Mouse (Mus musculus): ENCODE measurements around the gene Ms4a12.
"Not testable (repeated sequence)": the region's sequence is repeated elsewhere in the genome, so short reads cannot be mapped to it uniquely, and the experiment has no call there.

The Ms4a12 gene

GRCm38 (mm10) chr19:11232348-11232747 lies at the start of gene Ms4a12:
Ms4a12 (minus strand) TSS chr19:11232448.
- DNase-seq = no peak

GRCm38 (mm10) chr19:11280223-11280622 lies 48.0 kb upstream of the Ms4a12 start:
- no peak for DNase-seq

GRCm38 (mm10) chr19:11276431-11276830 lies 44.2 kb upstream of the Ms4a12 start:
- DNase-seq = no peak

GRCm38 (mm10) chr19:11266956-11267355 lies 34.7 kb upstream of the Ms4a12 start:
- no peak for DNase-seq

- no peak for DNase-seq
Observed at GRCm38 (mm10) chr19:11266052-11266845, 34.0 kb upstream of the Ms4a12 start, which contains the start of gene Ms4a1. Ms4a1 (minus strand) TSS chr19:11266241.

GRCm38 (mm10) chr19:11264602-11265185 lies 32.4 kb upstream of the Ms4a12 start:
- no peak for DNase-seq

- no peak for DNase-seq
Observed at GRCm38 (mm10) chr19:11263549-11263948, 31.3 kb upstream of the Ms4a12 start.

- not testable (repeated sequence) for DNase-seq
Observed at GRCm38 (mm10) chr19:11262932-11263331, 30.7 kb upstream of the Ms4a12 start.

GRCm38 (mm10) chr19:11261522-11261921 lies 29.3 kb upstream of the Ms4a12 start:
- DNase-seq = no peak

GRCm38 (mm10) chr19:11244230-11244629 lies 12.0 kb upstream of the Ms4a12 start:
- DNase-seq = no peak

GRCm38 (mm10) chr19:11242560-11242959 lies 10.3 kb upstream of the Ms4a12 start:
- no peak for DNase-seq

- DNase-seq = no peak
Observed at GRCm38 (mm10) chr19:11235820-11236219, 3.6 kb upstream of the Ms4a12 start.

GRCm38 (mm10) chr19:11234921-11235735 lies 2.9 kb upstream of the Ms4a12 start:
- no peak for DNase-seq

GRCm38 (mm10) chr19:11234244-11234643 lies 2.0 kb upstream of the Ms4a12 start:
- no peak for DNase-seq

- no peak for DNase-seq
Observed at GRCm38 (mm10) chr19:11196546-11196945, 35.7 kb downstream of the Ms4a12 start, which contains the start of gene Ms4a13. Ms4a13 (minus strand) TSS chr19:11196737.

GRCm38 (mm10) chr19:11192552-11192951 lies 39.7 kb downstream of the Ms4a12 start:
- DNase-seq = no peak

GRCm38 (mm10) chr19:11184121-11184520 lies 48.1 kb downstream of the Ms4a12 start:
- no peak for DNase-seq

GRCm38 (mm10) chr19:11177464-11177863 lies 54.8 kb downstream of the Ms4a12 start:
- no peak for DNase-seq

- DNase-seq = no peak
Observed at GRCm38 (mm10) chr19:11165172-11165571, 67.1 kb downstream of the Ms4a12 start, which contains the start of gene 1700025F22Rik. 1700025F22Rik (minus strand) TSS chr19:11165320.

All from cerebellum, postnatal 25 days (tissue).